Mouse (Mus musculus) E14TG2a.4 (cell line): Measurements from ENCODE around the gene Naip1.

Experiments used
- CTCF ChIP-seq: conservative IDR thresholded peaks from 2 replicates; pipeline ENCODE4 v1.5.1; 2014; ENCODE audit warnings: low read length
- NANOG ChIP-seq: IDR thresholded peaks from 2 replicates; pipeline ENCODE4 v1.6.1; 2014; ENCODE audit warnings: borderline replicate concordance, low read length, mixed read lengths
- POU5F1 ChIP-seq: IDR thresholded peaks from 2 replicates; pipeline ENCODE4 v1.6.1; 2014; ENCODE audit warnings: low read length, borderline replicate concordance

GRCm38 (mm10) chr13:100461336-100461735 lies 8.7 kb upstream of the Naip1 start:
- TF ChIP-seq CTCF: no peak
- TF ChIP-seq POU5F1: no peak
- TF ChIP-seq NANOG: peak; percentile 90
